Mouse (Mus musculus) c-Kit-positive CD71-positive TER-119-positive erythroid progenitor cells, embryonic 14.5 days (primary cell): ENCODE results near the gene Actg1.
A peak's percentile ranks its signal among the peaks of the same experiment; 100 is the strongest.

Experiments used
- DNase-seq: peaks from one replicate; pipeline ENCODE4 v3.0.0-alpha.2; 2013; ENCODE audit warnings: low spot score

Actg1 gene

DNA sequence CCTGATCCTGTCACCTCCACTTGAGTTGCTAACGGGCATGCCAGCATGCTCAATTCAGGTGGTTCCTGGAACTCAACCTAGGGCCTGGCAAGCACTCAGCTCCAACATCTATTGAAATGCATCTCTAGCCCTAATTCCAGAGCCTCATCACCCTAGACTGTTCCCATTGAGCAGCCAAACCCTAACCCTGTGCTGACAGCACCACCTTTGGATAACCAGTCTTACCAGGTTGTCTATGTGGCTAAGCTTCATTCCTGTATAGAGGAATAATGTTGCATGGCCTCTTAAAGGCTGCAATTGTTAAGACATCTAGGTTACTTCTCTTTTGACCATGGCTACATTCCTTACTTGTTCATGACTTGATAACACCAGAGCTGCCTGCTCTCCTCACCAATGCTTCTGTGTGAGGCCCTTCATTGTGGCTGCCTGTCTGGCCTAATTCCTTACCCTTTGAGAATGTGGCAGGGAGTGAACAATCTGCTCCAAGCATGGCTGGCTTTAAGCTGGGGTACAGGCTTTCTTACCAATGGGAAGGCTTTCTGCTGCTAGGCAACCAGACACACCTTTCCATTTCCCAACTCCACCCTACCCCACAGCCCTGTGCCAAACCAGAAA lies 3.2 kb downstream of the Actg1 start:
- DNase-seq = no peak

- DNase-seq = no peak
Measured at GRCm38 (mm10) chr11:120344310-120344920, 3.9 kb downstream of the Actg1 start.

DNA sequence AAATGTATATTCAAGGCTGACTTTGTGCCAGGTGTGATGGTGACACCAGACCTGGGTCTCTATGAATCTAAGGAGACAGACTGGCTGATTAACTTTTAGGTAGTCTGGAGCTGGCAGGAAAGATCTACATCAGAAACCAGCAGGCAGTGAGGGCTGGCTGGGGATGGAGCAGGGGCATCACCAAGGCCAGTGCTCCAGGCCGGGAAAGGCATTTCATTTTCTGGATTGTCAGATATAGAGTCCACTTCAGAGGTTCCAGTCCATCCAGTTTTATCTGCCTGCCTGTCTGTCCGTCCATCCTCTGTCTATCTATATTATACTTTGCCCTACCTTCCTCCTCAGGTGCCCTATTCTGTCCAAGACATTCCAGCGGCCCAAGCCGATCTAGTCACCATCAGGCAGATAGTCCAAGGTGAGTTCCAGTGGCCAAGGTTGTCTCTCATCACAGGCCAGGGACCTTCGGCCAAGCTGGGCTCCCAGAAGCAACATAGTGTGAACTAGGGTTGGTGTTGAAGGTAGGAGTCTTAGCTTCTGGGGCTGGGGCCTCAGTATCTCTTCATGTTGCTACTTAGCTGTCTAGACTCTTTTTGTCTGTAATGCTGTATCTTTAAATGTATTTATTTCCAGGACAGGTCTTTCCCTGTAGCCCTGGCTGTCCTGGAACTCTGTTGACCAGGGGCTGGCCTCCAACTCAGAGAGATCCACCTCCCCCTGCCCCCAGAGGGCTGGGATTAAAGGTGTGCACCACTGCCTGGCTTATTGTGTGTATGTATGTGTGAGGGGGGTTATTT lies 4.6 kb downstream of the Actg1 start:
- DNase-seq = no peak

GRCm38 (mm10) chr11:120342656-120343160 lies 5.6 kb downstream of the Actg1 start:
- DNase-seq = no peak

GRCm38 (mm10) chr11:120341661-120342060 lies 6.7 kb downstream of the Actg1 start:
- no peak for DNase-seq

DNA sequence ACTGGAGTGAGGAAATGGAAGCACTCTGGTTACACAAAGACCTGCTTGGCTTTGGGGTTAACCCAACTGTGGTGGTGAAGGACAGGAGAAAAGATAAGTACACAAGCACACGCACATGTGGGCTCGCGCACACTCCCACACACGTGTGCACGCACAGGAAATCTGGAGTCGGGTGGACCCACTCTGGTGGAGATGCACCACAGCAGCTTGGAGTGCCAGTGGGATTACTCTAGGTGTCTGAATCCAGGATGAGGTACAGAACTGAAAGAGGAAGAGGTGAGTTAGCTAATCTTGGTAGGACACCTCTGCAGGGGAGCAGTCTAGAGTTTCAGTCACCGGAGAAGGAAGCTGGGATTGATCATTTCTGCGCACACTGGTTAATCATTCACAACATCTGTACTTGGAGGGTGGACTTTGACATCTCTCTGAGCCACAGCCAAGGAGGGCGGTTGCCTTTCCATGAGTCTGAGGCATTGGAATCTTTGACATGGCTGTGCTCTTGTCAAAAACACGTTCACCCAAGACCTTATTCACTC lies 8.3 kb downstream of the Actg1 start:
- DNase-seq = no peak

DNA sequence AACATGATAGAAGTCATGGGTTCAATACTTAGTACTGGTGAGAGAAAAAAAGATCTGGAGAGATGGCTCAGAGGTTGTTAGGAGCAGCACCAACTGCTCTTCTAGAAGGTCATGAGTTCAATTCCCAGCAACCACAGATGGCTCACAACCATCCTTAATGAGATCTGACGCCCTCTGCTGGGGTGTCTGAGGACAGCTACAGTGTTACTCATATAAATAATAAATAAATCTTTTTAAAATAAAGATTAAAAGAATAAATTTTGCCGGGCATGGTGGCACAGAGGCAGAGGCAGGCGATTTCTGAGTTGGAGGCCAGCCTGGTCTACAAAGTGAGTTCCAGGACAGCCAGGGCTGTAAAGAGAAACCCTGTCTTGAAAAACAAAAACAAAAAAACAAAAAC lies 9.6 kb downstream of the Actg1 start:
- DNase-seq = no peak

DNA sequence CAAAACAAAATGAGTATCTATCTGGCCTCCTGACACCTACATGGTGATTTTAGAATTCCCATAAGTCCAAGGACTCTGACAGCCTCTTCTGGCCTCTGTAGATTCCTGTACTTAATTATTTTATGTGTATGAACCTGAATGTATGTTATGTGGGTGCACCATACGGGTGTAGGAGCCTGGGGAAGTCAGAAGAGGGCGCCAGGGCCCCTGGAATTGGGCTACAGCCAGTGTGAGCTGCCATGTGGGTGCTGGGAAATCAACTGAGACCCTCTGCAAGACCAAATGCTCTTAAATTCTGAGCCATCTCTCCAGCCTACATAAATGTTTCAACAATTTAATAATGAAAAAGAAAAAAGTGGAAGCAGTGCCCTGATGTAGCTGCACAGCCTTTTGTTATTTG lies 10.9 kb downstream of the Actg1 start:
- no peak for DNase-seq

GRCm38 (mm10) chr11:120335431-120336021 lies 12.8 kb downstream of the Actg1 start:
- no peak for DNase-seq

DNA sequence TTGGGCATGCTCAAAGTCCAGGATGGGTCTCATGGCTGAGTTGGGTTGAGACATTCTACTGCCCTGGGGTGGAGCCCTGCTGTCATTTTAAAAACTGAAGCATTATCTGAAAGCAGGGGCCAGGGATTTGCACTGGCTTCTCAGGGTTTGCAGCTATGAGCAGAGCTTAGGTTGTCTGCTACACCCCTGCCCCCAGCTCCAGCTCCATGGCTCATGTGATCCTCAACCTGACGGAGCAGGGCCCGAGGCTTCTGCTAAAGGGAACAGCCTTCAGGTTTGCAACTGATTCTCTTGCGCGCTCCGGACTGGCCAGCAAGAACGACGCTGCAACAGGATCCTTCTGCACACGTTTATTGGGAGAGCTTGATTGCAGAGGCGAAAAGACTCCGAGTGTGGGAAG lies 28.2 kb downstream of the Actg1 start:
- DNase-seq = no peak

DNA sequence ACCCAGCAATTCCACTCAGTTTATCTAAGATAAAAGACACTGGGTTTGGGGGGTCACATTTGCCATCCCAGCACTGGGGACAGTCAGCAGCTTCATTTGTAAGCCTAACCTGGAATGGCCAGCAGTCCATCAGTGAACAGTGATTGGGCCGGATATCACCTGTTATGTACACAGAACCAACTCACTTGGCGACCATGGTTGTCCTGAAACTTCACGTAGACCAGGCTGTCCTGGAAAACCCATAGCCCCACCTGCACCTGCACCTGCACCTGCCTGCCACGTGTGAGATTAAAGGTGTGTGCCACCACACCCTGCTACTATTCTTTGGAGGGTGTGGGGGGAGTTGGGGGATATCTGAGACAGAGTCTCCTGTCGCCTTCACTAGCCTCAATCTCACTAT lies 29.0 kb downstream of the Actg1 start:
- no peak for DNase-seq

DNA sequence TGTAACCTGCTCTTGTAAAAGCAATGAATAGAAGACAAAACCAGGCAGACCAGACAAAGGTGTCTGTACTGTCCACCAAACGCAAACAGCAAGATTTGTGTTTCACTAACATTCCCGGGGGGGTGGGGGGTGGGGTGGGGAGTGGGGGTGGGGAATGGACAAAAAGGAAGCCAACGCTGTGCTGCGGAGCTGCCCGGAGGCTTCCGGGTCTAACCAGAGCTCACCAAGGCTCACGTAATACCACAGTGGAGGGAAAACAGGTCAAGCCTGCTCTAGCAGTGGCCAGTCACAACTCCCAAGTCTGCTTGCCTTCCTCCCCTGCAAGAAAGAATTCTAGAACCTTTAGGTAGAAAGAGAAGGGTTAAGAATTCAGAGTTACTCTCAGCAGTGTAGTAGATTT lies 30.9 kb downstream of the Actg1 start:
- no peak for DNase-seq

DNA sequence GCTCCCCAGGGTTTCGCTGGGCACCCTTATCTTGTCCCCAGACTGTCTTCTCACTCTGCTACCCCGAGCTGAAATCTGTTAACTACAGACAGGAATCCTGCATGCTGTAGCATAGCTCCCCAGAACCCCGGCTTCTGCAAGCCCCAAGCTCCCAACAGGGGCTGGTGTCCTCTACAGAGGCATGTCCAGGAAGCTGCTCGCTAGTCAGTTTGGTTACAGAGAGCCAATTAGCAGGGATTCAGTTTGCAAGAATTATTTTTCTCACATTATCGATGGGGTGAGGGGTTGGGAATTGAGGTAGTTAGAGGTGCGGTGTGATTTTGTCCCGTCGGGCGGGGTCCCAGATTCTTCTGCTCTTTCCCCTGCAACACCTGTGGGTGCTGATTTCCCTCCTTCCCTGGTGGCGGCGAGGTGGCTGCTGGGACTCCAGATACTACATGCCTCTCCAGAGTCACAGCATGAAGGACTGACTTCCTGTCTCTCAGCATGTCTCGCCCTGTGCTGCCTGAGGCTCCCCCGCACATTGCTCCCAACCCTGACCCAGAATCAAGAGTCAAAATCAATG lies 31.6 kb downstream of the Actg1 start:
- DNase-seq = no peak

DNA sequence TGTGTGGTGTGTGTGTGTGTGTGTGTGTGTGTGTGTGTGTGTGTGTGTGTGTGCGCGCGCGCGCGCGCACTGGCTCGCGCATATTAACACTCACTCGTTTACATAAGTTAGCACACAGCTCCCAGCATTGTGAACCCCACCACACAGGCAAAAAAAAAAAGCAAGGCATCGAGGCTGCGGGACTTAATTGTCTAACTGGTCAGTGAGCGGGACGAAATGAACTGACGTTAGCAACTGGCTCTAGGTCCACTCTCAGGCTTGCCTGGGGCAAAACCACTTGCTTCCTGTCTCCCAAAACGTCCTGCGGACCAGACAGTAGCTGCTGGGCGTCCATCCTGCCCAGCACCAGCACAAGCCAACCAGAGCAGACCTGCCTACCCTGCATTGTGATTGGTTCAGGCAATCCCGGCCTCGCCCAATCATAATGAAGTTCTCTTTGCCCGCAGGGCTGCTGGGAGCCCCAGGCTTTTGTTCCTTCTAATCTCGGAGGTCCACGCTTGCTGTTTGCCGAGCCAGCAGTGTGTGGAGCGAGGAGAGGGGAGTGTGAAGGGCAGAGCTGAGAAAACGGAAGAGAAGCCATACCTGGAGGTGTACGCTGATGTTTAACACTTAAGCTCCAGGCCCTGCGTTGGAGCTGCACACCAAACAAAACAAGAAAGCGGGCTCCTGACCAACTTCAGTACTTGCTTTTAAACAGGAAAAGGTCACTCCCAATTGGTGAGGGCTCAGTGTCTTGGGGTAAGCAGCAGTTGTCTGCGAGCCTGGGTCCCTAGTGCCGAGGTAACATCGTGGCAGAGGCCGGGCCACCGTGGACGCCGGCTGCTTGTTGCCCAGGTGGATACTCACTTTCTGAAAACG lies 32.3 kb downstream of the Actg1 start:
- peak; percentile 94 for DNase-seq

GRCm38 (mm10) chr11:120315416-120315761 lies 33.0 kb downstream of the Actg1 start:
- no peak for DNase-seq

DNA sequence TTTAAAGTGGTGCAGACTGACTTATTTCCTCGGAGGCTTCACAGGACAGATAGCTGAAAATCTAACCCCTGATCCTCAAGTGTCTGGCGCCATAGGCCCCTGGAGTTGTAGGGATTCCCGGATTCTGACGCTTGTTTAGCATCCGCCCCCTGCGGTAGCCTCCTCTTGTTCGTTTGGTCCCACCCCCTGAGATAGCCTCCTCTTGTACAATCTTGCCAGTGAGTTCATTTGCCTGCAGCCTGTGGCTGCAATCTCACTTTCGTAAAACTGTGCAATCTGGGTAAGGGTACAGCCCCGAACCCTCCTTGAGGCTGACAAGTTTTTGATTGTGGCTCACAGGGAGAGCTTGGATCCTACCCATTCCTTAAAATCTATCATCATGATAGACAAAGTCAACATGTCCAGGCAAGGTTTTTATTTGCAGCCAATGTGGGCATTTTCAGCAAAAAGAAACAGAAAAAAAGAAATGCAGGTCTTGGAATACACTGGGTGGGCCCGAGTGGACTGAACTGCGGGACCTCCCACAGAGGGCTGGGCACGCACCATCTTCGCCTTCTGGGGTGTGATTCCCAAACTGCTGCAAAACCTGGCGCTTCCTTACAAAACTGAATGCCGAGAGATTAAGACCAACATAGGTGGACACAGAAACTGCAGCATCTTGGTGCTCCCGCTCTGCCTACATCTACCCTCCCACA lies 33.5 kb downstream of the Actg1 start:
- no peak for DNase-seq

DNA sequence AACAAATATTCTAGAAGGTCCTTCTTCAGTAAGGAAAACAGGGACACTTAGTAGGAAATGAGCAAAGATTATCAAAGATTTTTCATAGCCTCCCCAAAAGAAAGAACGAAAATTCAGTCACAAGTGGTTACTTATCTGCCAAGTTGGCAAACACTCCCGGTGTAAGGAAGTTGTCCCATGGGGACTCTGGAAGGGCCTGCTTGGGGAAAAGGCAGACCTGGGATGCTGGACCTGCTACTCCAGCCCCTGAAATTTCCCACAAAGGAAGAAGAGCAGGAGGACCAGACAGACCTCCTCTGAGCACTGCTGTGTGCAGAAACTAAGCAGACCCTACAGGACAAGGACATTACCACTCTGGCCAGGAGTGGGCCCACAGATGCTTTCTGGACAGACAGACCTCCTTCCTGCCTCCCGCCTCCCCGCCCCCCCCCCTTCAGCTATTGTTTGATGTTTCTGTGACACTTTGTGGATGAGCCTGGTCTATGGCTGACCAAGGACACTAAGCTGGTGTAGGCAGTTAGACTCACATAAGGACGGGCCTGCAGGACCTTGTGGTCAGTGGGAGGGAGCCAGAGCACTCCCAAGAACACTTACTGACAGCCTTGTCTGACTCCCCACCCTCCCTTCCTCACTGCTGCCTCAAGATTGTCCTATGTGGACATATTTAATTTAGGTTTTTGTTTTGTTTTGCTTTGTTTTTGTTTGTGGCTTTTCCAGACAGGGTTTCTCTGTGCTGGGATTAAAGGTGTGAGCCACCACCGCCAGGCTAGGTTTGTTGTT lies 34.2 kb downstream of the Actg1 start:
- no peak for DNase-seq

GRCm38 (mm10) chr11:120312069-120312468 lies 36.3 kb downstream of the Actg1 start:
- no peak for DNase-seq

DNA sequence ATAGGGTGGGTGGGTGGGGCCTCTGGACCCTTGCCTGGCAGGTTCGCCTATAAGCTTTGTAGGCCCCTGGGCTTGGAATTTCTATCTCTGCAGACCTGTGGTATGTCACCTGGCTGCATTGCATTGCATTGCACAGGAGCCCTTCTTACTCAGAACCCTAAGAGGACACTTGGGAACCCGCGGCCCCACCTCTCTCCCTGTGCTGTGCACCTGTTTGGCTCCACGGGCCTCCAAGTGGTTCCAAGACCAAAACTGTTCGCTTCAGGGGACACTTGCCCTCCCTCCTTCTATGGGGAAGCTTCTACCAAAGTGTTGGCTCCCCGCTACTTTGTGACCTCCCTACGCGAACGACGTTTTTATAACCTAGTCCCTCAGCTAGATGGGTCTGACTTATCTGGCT lies 36.8 kb downstream of the Actg1 start:
- DNase-seq = no peak

GRCm38 (mm10) chr11:120310813-120311312 lies 37.5 kb downstream of the Actg1 start:
- peak; percentile 84 for DNase-seq
